Mouse (Mus musculus): Measurements from ENCODE around the gene Mrpl49.

DNA sequence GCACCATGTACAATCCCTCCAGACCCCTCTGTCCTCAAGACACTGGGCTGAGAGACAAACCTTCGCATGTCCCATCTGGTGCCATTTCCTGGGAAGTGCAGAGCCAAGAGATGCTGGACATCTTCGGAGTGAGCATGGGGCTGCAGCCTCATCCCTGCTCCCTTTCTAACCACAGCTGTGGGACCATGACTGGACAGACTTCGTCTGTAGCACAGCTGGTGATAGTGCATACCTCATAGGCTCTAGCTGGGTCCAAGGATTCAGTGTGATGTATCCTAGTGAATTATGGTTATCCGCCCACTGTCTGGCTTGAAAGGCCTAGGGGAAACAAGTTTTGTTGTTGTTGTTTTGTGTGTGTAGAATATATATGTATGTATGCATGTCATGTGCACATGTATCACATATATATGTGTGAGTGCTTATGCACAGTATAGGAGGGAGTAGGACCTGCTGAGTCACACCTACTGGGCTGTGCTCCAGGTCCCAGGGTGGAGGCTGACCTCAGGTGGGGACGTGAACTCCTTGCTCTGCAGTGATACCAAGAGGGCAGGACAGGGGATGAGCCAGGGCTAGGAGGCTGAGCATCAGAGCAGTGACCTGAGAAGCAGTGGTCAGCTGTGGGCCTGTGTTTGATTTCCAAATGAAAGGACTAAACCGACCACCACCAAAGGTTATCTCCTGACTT, 44.7 kb upstream of the Mrpl49 start:
- no peak for TF ChIP-seq MAFK (IDR thresholded peaks at IDR 0.05; ENCODE audit: insufficient read depth, low read depth, low read length)
- no peak for TF ChIP-seq ZNF384 (IDR thresholded peaks at IDR 0.05; ENCODE audit: low read depth, low read length)
